Mouse (Mus musculus) neural tube, embryonic 13.5 days (tissue): Measurements from ENCODE around the gene Gm17268. TPM values are rescaled to one million over a fixed set of nuclear protein-coding genes. Genes with fewer than 3 reads are reported as not detected.
A peak's percentile ranks its signal among the peaks of the same experiment; 100 is the strongest.

Experiments
- ATAC-seq: fragments of 200-750 bp; cut with Nextera tagmentation; 2 replicates; pipeline ENCODE4 v1.8.0; 2017; ENCODE audit warnings: low read depth, mild to moderate bottlenecking, moderate TSS enrichment, moderate library complexity
- H3K27ac ChIP-seq: fragments of 300-500 bp; sonication (generic); replicated peaks from 2 replicates; pipeline ENCODE4 v1.5.1; 2015; ENCODE audit warnings: moderate library complexity, mild to moderate bottlenecking, inconsistent platforms
- H3K27me3 ChIP-seq: fragments of 300-500 bp; sonication (generic); 2 replicates; pipeline ENCODE4 v1.6.1; 2015; ENCODE audit warnings: mild to moderate bottlenecking, inconsistent platforms
- H3K36me3 ChIP-seq: fragments of 300-500 bp; sonication (generic); 2 replicates; pipeline ENCODE4 v1.6.1; 2015; ENCODE audit warnings: mild to moderate bottlenecking, inconsistent platforms
- H3K4me1 ChIP-seq: fragments of 300-500 bp; sonication (generic); replicated peaks from 2 replicates; pipeline ENCODE4 v1.6.1; 2015; ENCODE audit warnings: inconsistent platforms
- H3K4me2 ChIP-seq: fragments of 300-500 bp; sonication (generic); 2 replicates; pipeline ENCODE4 v1.6.1; 2015; ENCODE audit warnings: inconsistent platforms, mild to moderate bottlenecking, moderate library complexity
- H3K4me3 ChIP-seq: fragments of 300-500 bp; sonication (generic); 2 replicates; pipeline ENCODE4 v1.5.1; 2015; ENCODE audit warnings: mild to moderate bottlenecking, inconsistent platforms
- H3K9ac ChIP-seq: fragments of 300-500 bp; sonication (generic); 2 replicates; pipeline ENCODE4 v1.6.1; 2015; ENCODE audit warnings: moderate library complexity, mild to moderate bottlenecking, inconsistent platforms
- H3K9me3 ChIP-seq: fragments of 300-500 bp; sonication (generic); 2 replicates; pipeline ENCODE4 v1.6.1; 2016; ENCODE audit warnings: inconsistent platforms
- WGBS: fragments of 180-500 bp; shearing (Covaris S2); methylation state at CpG from one replicate; pipeline ENCODE4 v1.1.7; 2015; 5-methylcytosine and 5-hydroxymethylcytosine counted together
- polyA plus RNA-seq: library from polyadenylated mRNA; unstranded; fragments of >200 nt; fragmentation: Nextera tagmentation; extraction: Ambion mirVana; gene quantifications from 2 replicates; pipeline ENCODE4 v1.2.1, GENCODE M21; 2015

Gm17268 gene
- polyA plus RNA-seq, 1 experiment from 2014 or later = not detected

GRCm38 (mm10) chr11:82053849-82054248, 15.5 kb upstream of the Gm17268 start:
- H3K27ac ChIP-seq = no peak overlapping the region
- no peaks in the 10 kb centered on the region for H3K36me3 ChIP-seq
- H3K27me3 ChIP-seq = no peaks in the 10 kb centered on the region
- no peaks in the 10 kb centered on the region for H3K9me3 ChIP-seq
- no peak overlapping the region for H3K4me3 ChIP-seq
- H3K4me2 ChIP-seq = no peak overlapping the region
- H3K9ac ChIP-seq = no peak overlapping the region
- ATAC-seq = no peak
- WGBS = 91% methylated on average over 7 of the region's 7 CpGs
- H3K4me1 ChIP-seq = no peaks in the 10 kb centered on the region

GRCm38 (mm10) chr11:82047746-82048415, 9.5 kb upstream of the Gm17268 start:
- H3K4me1 ChIP-seq = no peaks in the 10 kb centered on the region
- 42% methylated on average over 6 of the region's 6 CpGs for WGBS

GRCm38 (mm10) chr11:82045471-82045870, 7.1 kb upstream of the Gm17268 start, which contains the start of gene Ccl7:
Ccl7 (plus strand) TSS chr11:82045712.
- Histone ChIP-seq H3K4me1 (no peaks in the 10 kb centered on the region), H3K36me3 (no peaks in the 10 kb centered on the region), H3K27ac (no peak within 1 kb of the TSS), H3K27me3 (no peaks in the 10 kb centered on the region), H3K9me3 (no peaks in the 10 kb centered on the region), H3K9ac (no peak within 1 kb of the TSS), H3K4me3 (no peak within 1 kb of the TSS), H3K4me2 (no peak within 1 kb of the TSS)
- WGBS = 82% methylated on average over 3 of the region's 3 CpGs
- no peak for ATAC-seq

More at GRCm38 (mm10) chr11:82047746-82048415, 9.5 kb upstream of the Gm17268 start:
- no peak overlapping the region for H3K4me3 ChIP-seq
- no peaks in the 10 kb centered on the region for H3K27me3 ChIP-seq
- no peaks in the 10 kb centered on the region for H3K9me3 ChIP-seq
- no peaks in the 10 kb centered on the region for H3K36me3 ChIP-seq
- H3K27ac ChIP-seq = no peak overlapping the region
- ATAC-seq = no peak
- H3K9ac ChIP-seq = no peak overlapping the region
- no peak overlapping the region for H3K4me2 ChIP-seq

- Histone ChIP-seq H3K4me3 (no peak overlapping the region), H3K4me2 (no peak overlapping the region), H3K27ac (no peak overlapping the region), H3K4me1 (peaks cover 18% of the 10 kb centered on the region), H3K36me3 (no peaks in the 10 kb centered on the region), H3K9me3 (no peaks in the 10 kb centered on the region), H3K27me3 (no peaks in the 10 kb centered on the region), H3K9ac (no peak overlapping the region)
- 94% methylated on average over 4 of the region's 4 CpGs for WGBS
- ATAC-seq = no peak
Measured at GRCm38 (mm10) chr11:82041671-82042080, 3.3 kb upstream of the Gm17268 start.

GRCm38 (mm10) chr11:82039132-82039660, 834 bp upstream of the Gm17268 start:
- 34% methylated on average over 3 of the region's 3 CpGs for WGBS
- H3K4me1 ChIP-seq = peaks cover 28% of the 10 kb centered on the region
- H3K9me3 ChIP-seq = no peaks in the 10 kb centered on the region
- no peak overlapping the region for H3K4me2 ChIP-seq
- H3K4me3 ChIP-seq = no peak overlapping the region
- H3K9ac ChIP-seq = no peak overlapping the region
- H3K36me3 ChIP-seq = no peaks in the 10 kb centered on the region
- H3K27ac ChIP-seq = no peak overlapping the region
- no peaks in the 10 kb centered on the region for H3K27me3 ChIP-seq
- ATAC-seq = peak; percentile 27; the same call in 1 of the 2 replicates

- H3K4me3 ChIP-seq = no peak overlapping the region
- no peaks in the 10 kb centered on the region for H3K27me3 ChIP-seq
- H3K9me3 ChIP-seq = no peaks in the 10 kb centered on the region
- no peak overlapping the region for H3K9ac ChIP-seq
- H3K27ac ChIP-seq = no peak overlapping the region
- H3K4me1 ChIP-seq = peaks cover 43% of the 10 kb centered on the region
- no peaks in the 10 kb centered on the region for H3K36me3 ChIP-seq
- 92% methylated on average over 2 of the region's 2 CpGs for WGBS
- ATAC-seq = no peak
- no peak overlapping the region for H3K4me2 ChIP-seq
Measured at GRCm38 (mm10) chr11:82035857-82036256, 2.5 kb downstream of the Gm17268 start.

- 46% methylated on average over 5 of the region's 5 CpGs for WGBS
- Histone ChIP-seq H3K27me3 (no peaks in the 10 kb centered on the region), H3K36me3 (no peaks in the 10 kb centered on the region), H3K9ac (no peak within 1 kb of the TSS), H3K4me1 (peaks cover 43% of the 10 kb centered on the region), H3K4me3 (no peak within 1 kb of the TSS), H3K9me3 (no peaks in the 10 kb centered on the region), H3K27ac (no peak within 1 kb of the TSS), H3K4me2 (no peak within 1 kb of the TSS)
- ATAC-seq = no peak
Measured at GRCm38 (mm10) chr11:82035356-82035755, 3.0 kb downstream of the Gm17268 start, which contains the start of gene Ccl2. Ccl2 (plus strand) TSS chr11:82035571.

- WGBS = 91% methylated on average over 7 of the region's 7 CpGs
- no peak for ATAC-seq
- Histone ChIP-seq H3K9ac (no peak overlapping the region), H3K4me3 (no peak overlapping the region), H3K36me3 (no peaks in the 10 kb centered on the region), H3K4me2 (no peak overlapping the region), H3K27ac (no peak overlapping the region), H3K27me3 (no peaks in the 10 kb centered on the region), H3K9me3 (no peaks in the 10 kb centered on the region), H3K4me1 (peaks cover 36% of the 10 kb centered on the region)
Measured at GRCm38 (mm10) chr11:82034446-82034845, 3.9 kb downstream of the Gm17268 start.

GRCm38 (mm10) chr11:82032678-82033344, 5.6 kb downstream of the Gm17268 start:
- ATAC-seq = no peak
- H3K4me2 ChIP-seq = no peak overlapping the region
- H3K9ac ChIP-seq = no peak overlapping the region
- peaks cover 26% of the 10 kb centered on the region for H3K4me1 ChIP-seq
- H3K27me3 ChIP-seq = no peaks in the 10 kb centered on the region
- H3K9me3 ChIP-seq = no peaks in the 10 kb centered on the region
- no peak overlapping the region for H3K4me3 ChIP-seq
- WGBS = 29% methylated on average over 8 of the region's 8 CpGs
- H3K36me3 ChIP-seq = no peaks in the 10 kb centered on the region
- peak overlapping the region; percentile 63 for H3K27ac ChIP-seq

GRCm38 (mm10) chr11:82032136-82032535, 6.2 kb downstream of the Gm17268 start:
- Histone ChIP-seq H3K27ac (no peak overlapping the region), H3K4me1 (peaks cover 26% of the 10 kb centered on the region), H3K4me3 (no peak overlapping the region), H3K4me2 (no peak overlapping the region), H3K9me3 (no peaks in the 10 kb centered on the region), H3K36me3 (no peaks in the 10 kb centered on the region), H3K9ac (no peak overlapping the region), H3K27me3 (no peaks in the 10 kb centered on the region)
- no peak for ATAC-seq

GRCm38 (mm10) chr11:82030171-82030570, 8.2 kb downstream of the Gm17268 start:
- no peaks in the 10 kb centered on the region for H3K27me3 ChIP-seq
- no peak for ATAC-seq
- peaks cover 20% of the 10 kb centered on the region for H3K4me1 ChIP-seq
- H3K36me3 ChIP-seq = no peaks in the 10 kb centered on the region
- H3K9me3 ChIP-seq = no peaks in the 10 kb centered on the region
- WGBS = 76% methylated on average over 2 of the region's 2 CpGs
- no peak overlapping the region for H3K4me3 ChIP-seq
- H3K9ac ChIP-seq = no peak overlapping the region
- no peak overlapping the region for H3K4me2 ChIP-seq
- no peak overlapping the region for H3K27ac ChIP-seq

GRCm38 (mm10) chr11:82023769-82024168, 14.6 kb downstream of the Gm17268 start:
- Histone ChIP-seq H3K4me2 (no peak overlapping the region), H3K4me3 (no peak overlapping the region), H3K27ac (no peak overlapping the region), H3K4me1 (no peaks in the 10 kb centered on the region), H3K9ac (no peak overlapping the region), H3K36me3 (no peaks in the 10 kb centered on the region), H3K9me3 (no peaks in the 10 kb centered on the region), H3K27me3 (no peaks in the 10 kb centered on the region)
- 82% methylated on average over 4 of the region's 4 CpGs for WGBS
- ATAC-seq = no peak
